Mouse (Mus musculus) neural tube, embryonic 14.5 days (tissue): Measurements from ENCODE around the gene Plcd4. TPM values are rescaled to one million over a fixed set of nuclear protein-coding genes. Genes with fewer than 3 reads are reported as not detected.
"Not testable (repeated sequence)": the region's sequence is repeated elsewhere in the genome, so short reads cannot be mapped to it uniquely, and the experiment has no call there.

Experiments
- ATAC-seq: fragments of 200-750 bp; cut with Nextera tagmentation; 2 replicates; pipeline ENCODE4 v1.8.0; 2017; ENCODE audit warnings: low read depth, mild to moderate bottlenecking, moderate TSS enrichment, moderate library complexity
- H3K27ac ChIP-seq: fragments of 300-500 bp; sonication (generic); 2 replicates; pipeline ENCODE4 v1.5.1; 2014; ENCODE audit warnings: low read depth, mild to moderate bottlenecking, control low read depth, low read length, moderate library complexity, mixed read lengths
- H3K27me3 ChIP-seq: fragments of 300-500 bp; sonication (generic); 2 replicates; pipeline ENCODE4 v1.6.1; 2014; ENCODE audit warnings: low read length; ENCODE audit not compliant: control insufficient read depth, insufficient read depth
- H3K36me3 ChIP-seq: fragments of 300-500 bp; sonication (generic); 2 replicates; pipeline ENCODE4 v1.6.1; 2014; ENCODE audit warnings: low read length, mixed read lengths; ENCODE audit not compliant: control insufficient read depth, insufficient read depth
- H3K4me1 ChIP-seq: fragments of 300-500 bp; sonication (generic); 2 replicates; pipeline ENCODE4 v1.6.1; 2014; ENCODE audit warnings: low read length; ENCODE audit not compliant: control insufficient read depth, insufficient read depth
- H3K4me2 ChIP-seq: fragments of 300-500 bp; sonication (generic); 2 replicates; pipeline ENCODE4 v1.6.1; 2014; ENCODE audit warnings: mild to moderate bottlenecking, low read depth, low read length, control low read depth
- H3K4me3 ChIP-seq: fragments of 300-500 bp; sonication (generic); 2 replicates; pipeline ENCODE4 v1.5.1; 2014; ENCODE audit warnings: low read depth, low read length, control low read depth, mixed read lengths
- H3K9ac ChIP-seq: fragments of 300-500 bp; sonication (generic); replicated peaks from 2 replicates; pipeline ENCODE4 v1.6.1; 2014; ENCODE audit warnings: low read depth, mild to moderate bottlenecking, control low read depth, low read length, mixed read lengths
- H3K9me3 ChIP-seq: fragments of 300-500 bp; sonication (generic); 2 replicates; pipeline ENCODE4 v1.6.1; 2016; ENCODE audit warnings: low read length; ENCODE audit not compliant: control insufficient read depth
- WGBS: fragments of 180-500 bp; shearing (Covaris S2); extraction: QIAGEN DNeasy Blood & Tissue Kit; methylation state at CpG from one replicate; pipeline ENCODE4 v1.1.7; 2014; 5-methylcytosine and 5-hydroxymethylcytosine counted together
- polyA plus RNA-seq: library from polyadenylated mRNA; unstranded; fragments of >200 nt; fragmentation: Nextera tagmentation; extraction: Ambion mirVana; gene quantifications from 2 replicates; pipeline ENCODE4 v1.2.1, GENCODE M21; 2014

Plcd4 gene
- polyA plus RNA-seq: 7.5 and 11.9 TPM in 2 replicates

- Histone ChIP-seq H3K4me1 (peaks cover 12% of the 10 kb centered on the region; the same call in 1 of the 2 replicates), H3K36me3 (no peaks in the 10 kb centered on the region), H3K9me3 (no peaks in the 10 kb centered on the region), H3K4me3 (peak within 1 kb of the TSS; percentile 10; the same call in 1 of the 2 replicates), H3K27me3 (no peaks in the 10 kb centered on the region), H3K27ac (peak within 1 kb of the TSS; percentile 58), H3K4me2 (peak within 1 kb of the TSS; percentile 39), H3K9ac (0 out of 2 replicates have a peak within 1 kb of the TSS, but pooled peaks have one; percentile 16)
- peak; percentile 79 for ATAC-seq
- 4% methylated on average over 6 of the region's 6 CpGs for WGBS
Observed at GRCm38 (mm10) chr1:74542451-74542961, at the start of gene Plcd4. Gene Plcd4, plus strand, starts transcription at chr1:74542888.

DNA sequence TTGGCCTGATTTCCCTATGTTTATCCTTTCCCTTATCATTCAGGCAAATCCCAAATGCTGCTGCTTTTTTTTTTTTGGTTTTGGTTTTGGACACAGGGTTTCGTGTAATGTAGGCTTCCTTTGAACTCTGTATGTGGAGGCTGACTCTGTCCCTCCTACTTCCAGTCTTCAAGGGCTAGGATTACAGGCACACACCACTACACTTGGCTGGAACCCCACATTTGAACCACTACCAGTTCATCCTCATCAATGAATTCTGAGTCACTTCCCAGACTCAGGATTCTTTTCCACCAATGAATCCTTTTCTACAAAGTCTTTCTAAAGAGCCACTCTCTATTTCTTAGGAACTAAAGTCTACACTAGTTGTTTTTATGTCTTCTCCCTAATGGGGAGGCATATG is 41.6 kb upstream of the Plcd4 start:
- no peak overlapping the region for H3K9ac ChIP-seq
- H3K4me1 ChIP-seq: 0 out of 2 replicates have a peak, but pooled peaks cover 4% of the 10 kb centered on the region
- no peaks in the 10 kb centered on the region for H3K9me3 ChIP-seq
- no peak overlapping the region for H3K4me3 ChIP-seq
- H3K36me3 ChIP-seq: no peaks in the 10 kb centered on the region
- no peak overlapping the region for H3K4me2 ChIP-seq
- ATAC-seq: no peak
- H3K27me3 ChIP-seq: no peaks in the 10 kb centered on the region
- 81% methylated on average over 1 of the region's 1 CpGs for WGBS
- H3K27ac ChIP-seq: no peak overlapping the region

DNA sequence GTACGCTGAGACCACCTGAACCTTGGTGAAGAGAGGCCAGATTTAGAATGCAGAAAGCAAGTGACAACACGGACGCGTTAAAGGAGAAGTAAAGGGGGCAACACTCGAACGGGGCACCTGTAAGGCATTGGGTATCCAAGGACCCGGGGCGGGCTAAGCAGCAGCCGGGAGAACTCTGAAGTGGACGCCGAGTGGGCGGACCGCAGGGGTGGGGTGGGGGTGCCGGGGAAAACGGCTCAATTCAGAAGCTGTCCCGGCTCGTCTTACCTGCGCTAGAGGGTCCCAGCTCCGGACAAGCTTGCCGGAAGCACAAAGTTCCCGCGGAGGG is 37.3 kb upstream of the Plcd4 start:
- H3K9me3 ChIP-seq: no peaks in the 10 kb centered on the region
- no peaks in the 10 kb centered on the region for H3K27me3 ChIP-seq
- H3K27ac ChIP-seq: peak overlapping the region; percentile 66
- H3K36me3 ChIP-seq: no peaks in the 10 kb centered on the region
- H3K4me2 ChIP-seq: peak overlapping the region; percentile 83
- WGBS: under 1% methylated on average over 21 of the region's 22 CpGs
- peak overlapping the region; percentile 67 for H3K9ac ChIP-seq
- H3K4me3 ChIP-seq: peak overlapping the region; percentile 92
- no peak; the same call in 1 of the 2 replicates for ATAC-seq
- peaks cover 19% of the 10 kb centered on the region for H3K4me1 ChIP-seq

GRCm38 (mm10) chr1:74505721-74506464 is 36.8 kb upstream of the Plcd4 start, which contains the start of gene Cnot9:
Gene Cnot9, plus strand, starts transcription at chr1:74506058.
- peak within 1 kb of the TSS; percentile 92 for H3K9ac ChIP-seq
- H3K36me3 ChIP-seq: no peaks in the 10 kb centered on the region
- peak within 1 kb of the TSS; percentile 67 for H3K27ac ChIP-seq
- peak within 1 kb of the TSS; percentile 92 for H3K4me3 ChIP-seq
- H3K27me3 ChIP-seq: no peaks in the 10 kb centered on the region
- H3K4me2 ChIP-seq: peak within 1 kb of the TSS; percentile 91
- peaks cover 19% of the 10 kb centered on the region for H3K4me1 ChIP-seq
- peak; percentile 99 for ATAC-seq
- under 1% methylated on average over 62 of the region's 64 CpGs for WGBS
- no peaks in the 10 kb centered on the region for H3K9me3 ChIP-seq

GRCm38 (mm10) chr1:74506471-74506881 is 36.2 kb upstream of the Plcd4 start:
- Histone ChIP-seq H3K27me3 (no peaks in the 10 kb centered on the region), H3K4me2 (peak overlapping the region; percentile 91), H3K4me1 (peaks cover 19% of the 10 kb centered on the region), H3K9me3 (no peaks in the 10 kb centered on the region), H3K36me3 (no peaks in the 10 kb centered on the region), H3K4me3 (peak overlapping the region; percentile 92), H3K9ac (peak overlapping the region; percentile 92), H3K27ac (peak overlapping the region; percentile 67)
- under 1% methylated on average over 30 of the region's 34 CpGs for WGBS
- ATAC-seq: peak; percentile 45

GRCm38 (mm10) chr1:74507780-74508179 is 34.9 kb upstream of the Plcd4 start:
- H3K36me3 ChIP-seq: no peaks in the 10 kb centered on the region
- H3K4me2 ChIP-seq: no peak overlapping the region
- no peak overlapping the region for H3K27ac ChIP-seq
- ATAC-seq: no peak
- no peak overlapping the region for H3K4me3 ChIP-seq
- no peaks in the 10 kb centered on the region for H3K27me3 ChIP-seq
- H3K4me1 ChIP-seq: peaks cover 19% of the 10 kb centered on the region
- no peaks in the 10 kb centered on the region for H3K9me3 ChIP-seq
- WGBS: 93% methylated on average over 2 of the region's 2 CpGs
- no peak overlapping the region for H3K9ac ChIP-seq

DNA sequence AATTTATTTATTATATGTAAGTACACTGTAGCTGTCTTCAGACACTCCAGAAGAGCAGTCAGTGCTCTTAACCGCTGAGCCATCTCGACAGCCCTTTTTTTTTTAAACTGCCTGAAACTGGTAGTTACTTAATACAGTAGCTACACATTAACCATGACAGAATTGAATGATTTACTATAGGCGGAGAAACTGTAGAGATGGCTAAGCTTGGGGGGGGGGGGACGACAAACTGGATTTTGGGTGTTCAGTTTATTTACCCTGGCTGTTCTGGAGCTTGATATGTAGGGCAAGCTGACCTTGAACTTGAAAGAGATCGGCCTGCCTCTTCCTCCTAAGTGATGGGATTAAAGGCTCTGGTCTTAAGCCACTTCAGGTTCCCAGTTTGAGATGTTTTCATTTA is 31.4 kb upstream of the Plcd4 start:
- no peak for ATAC-seq
- Histone ChIP-seq H3K4me3 (no peak overlapping the region), H3K9me3 (no peaks in the 10 kb centered on the region), H3K4me2 (no peak overlapping the region), H3K36me3 (no peaks in the 10 kb centered on the region), H3K27me3 (no peaks in the 10 kb centered on the region), H3K9ac (no peak overlapping the region), H3K4me1 (peaks cover 15% of the 10 kb centered on the region), H3K27ac (no peak overlapping the region)
- WGBS: 95% methylated on average over 5 of the region's 5 CpGs

GRCm38 (mm10) chr1:74512999-74513398 is 29.7 kb upstream of the Plcd4 start:
- not testable (repeated sequence) for H3K4me1 ChIP-seq, H3K36me3 ChIP-seq, H3K27ac ChIP-seq, H3K27me3 ChIP-seq, H3K4me2 ChIP-seq, H3K4me3 ChIP-seq, H3K9ac ChIP-seq, ATAC-seq, H3K9me3 ChIP-seq
- 98% methylated on average over 1 of the region's 1 CpGs for WGBS

- Histone ChIP-seq H3K27me3 (no peaks in the 10 kb centered on the region), H3K4me1 (no peaks in the 10 kb centered on the region), H3K36me3 (peaks cover 30% of the 10 kb centered on the region), H3K9me3 (no peaks in the 10 kb centered on the region), H3K4me3 (no peak overlapping the region), H3K9ac (no peak overlapping the region), H3K4me2 (no peak overlapping the region), H3K27ac (no peak overlapping the region)
- ATAC-seq: no peak
Observed at GRCm38 (mm10) chr1:74519875-74520274, 22.8 kb upstream of the Plcd4 start.
